Mouse (Mus musculus) lung, postnatal 36 days (tissue): ENCODE results near the gene Zfp51.
"Not testable (repeated sequence)": the region's sequence is repeated elsewhere in the genome, so short reads cannot be mapped to it uniquely, and the experiment has no call there.

Experiments used
- DNase-seq: peaks from one replicate; pipeline ENCODE4 v3.0.0; 2022; ENCODE audit warnings: mixed read lengths

The Zfp51 gene

GRCm38 (mm10) chr17:21450138-21450704 is at the start of gene Zfp51:
Zfp51 (plus strand) TSS chr17:21450374.
- peak; percentile 98 for DNase-seq

GRCm38 (mm10) chr17:21422664-21423599 is 27.2 kb upstream of the Zfp51 start, which contains the start of gene Zfp54:
Zfp54 (plus strand) TSS chr17:21423227.
- DNase-seq = peak; percentile 87

- not testable (repeated sequence) for DNase-seq
Measured at GRCm38 (mm10) chr17:21438806-21439400, 11.3 kb upstream of the Zfp51 start.

- DNase-seq = peak; percentile 93
Measured at GRCm38 (mm10) chr17:21449669-21450068, 505 bp upstream of the Zfp51 start.

GRCm38 (mm10) chr17:21463550-21463949 is 13.4 kb downstream of the Zfp51 start:
- DNase-seq = no peak

- DNase-seq = peak; percentile 44
Measured at GRCm38 (mm10) chr17:21472032-21472652, 22.0 kb downstream of the Zfp51 start.

- DNase-seq = no peak
Measured at GRCm38 (mm10) chr17:21472653-21473307, 22.6 kb downstream of the Zfp51 start.

- DNase-seq = peak; percentile 79
Measured at GRCm38 (mm10) chr17:21473362-21474190, 23.4 kb downstream of the Zfp51 start.

GRCm38 (mm10) chr17:21474729-21475128 is 24.6 kb downstream of the Zfp51 start:
- DNase-seq = peak; percentile 16

GRCm38 (mm10) chr17:21475290-21475689 is 25.1 kb downstream of the Zfp51 start:
- not testable (repeated sequence) for DNase-seq

GRCm38 (mm10) chr17:21476351-21476750 is 26.2 kb downstream of the Zfp51 start:
- DNase-seq = not testable (repeated sequence)

GRCm38 (mm10) chr17:21478103-21478777 is 28.1 kb downstream of the Zfp51 start:
- not testable (repeated sequence) for DNase-seq

GRCm38 (mm10) chr17:21488760-21489499 is 38.8 kb downstream of the Zfp51 start, which contains the start of gene Zfp53:
Zfp53 (plus strand) TSS chr17:21488998.
- peak; percentile 96 for DNase-seq

GRCm38 (mm10) chr17:21489500-21490001 is 39.4 kb downstream of the Zfp51 start:
- no peak for DNase-seq

- no peak for DNase-seq
Measured at GRCm38 (mm10) chr17:21501365-21501764, 51.2 kb downstream of the Zfp51 start.

- no peak for DNase-seq
Measured at GRCm38 (mm10) chr17:21504524-21504923, 54.4 kb downstream of the Zfp51 start.

- DNase-seq = no peak
Measured at GRCm38 (mm10) chr17:21506258-21506657, 56.1 kb downstream of the Zfp51 start.

GRCm38 (mm10) chr17:21509756-21510155 is 59.6 kb downstream of the Zfp51 start:
- no peak for DNase-seq
